Mouse (Mus musculus) kidney, embryonic 14.5 days (tissue): ENCODE measurements around the gene Tsfm. TPM values are rescaled to one million over a fixed set of nuclear protein-coding genes. Genes with fewer than 3 reads are reported as not detected.
A peak's percentile ranks its signal among the peaks of the same experiment; 100 is the strongest.
"Not testable (repeated sequence)": the region's sequence is repeated elsewhere in the genome, so short reads cannot be mapped to it uniquely, and the experiment has no call there.

Source experiments
- ATAC-seq: fragments of 200-750 bp; cut with Nextera tagmentation; 2 replicates; pipeline ENCODE4 v1.8.0; 2017; ENCODE audit warnings: moderate number of reproducible peaks, mild to moderate bottlenecking, moderate TSS enrichment, moderate library complexity; ENCODE audit not compliant: low FRiP score, low TSS enrichment
- H3K27ac ChIP-seq: fragments of 300-500 bp; sonication (generic); 2 replicates; pipeline ENCODE4 v1.5.1; 2014; ENCODE audit warnings: low read depth, mild to moderate bottlenecking, low read length, moderate library complexity, mixed read lengths
- H3K27me3 ChIP-seq: fragments of 300-500 bp; sonication (generic); 2 replicates; pipeline ENCODE4 v1.6.1; 2014; ENCODE audit warnings: mild to moderate bottlenecking, low read length; ENCODE audit not compliant: control insufficient read depth, insufficient read depth
- H3K36me3 ChIP-seq: fragments of 300-500 bp; sonication (generic); 2 replicates; pipeline ENCODE4 v1.6.1; 2014; ENCODE audit warnings: low read length, mixed read lengths; ENCODE audit not compliant: control insufficient read depth, insufficient read depth
- H3K4me1 ChIP-seq: fragments of 300-500 bp; sonication (generic); 2 replicates; pipeline ENCODE4 v1.6.1; 2014; ENCODE audit warnings: low read length, mixed read lengths; ENCODE audit not compliant: control insufficient read depth, insufficient read depth
- H3K4me2 ChIP-seq: fragments of 300-500 bp; sonication (generic); replicated peaks from 2 replicates; pipeline ENCODE4 v1.6.1; 2014; ENCODE audit warnings: low read depth, mild to moderate bottlenecking, low read length
- H3K4me3 ChIP-seq: fragments of 300-500 bp; sonication (generic); 2 replicates; pipeline ENCODE4 v1.5.1; 2014; ENCODE audit warnings: mild to moderate bottlenecking, low read length
- H3K9ac ChIP-seq: fragments of 300-500 bp; sonication (generic); 2 replicates; pipeline ENCODE4 v1.6.1; 2014; ENCODE audit warnings: low read depth, mild to moderate bottlenecking, low read length, moderate library complexity
- H3K9me3 ChIP-seq: fragments of 300-500 bp; sonication (generic); 2 replicates; pipeline ENCODE4 v1.6.1; 2016; ENCODE audit warnings: low read length; ENCODE audit not compliant: control insufficient read depth
- WGBS: fragments of 180-500 bp; shearing (Covaris S2); extraction: QIAGEN DNeasy Blood & Tissue Kit; methylation state at CpG from one replicate; pipeline ENCODE4 v1.1.7; 2014; 5-methylcytosine and 5-hydroxymethylcytosine counted together
- polyA plus RNA-seq: library from polyadenylated mRNA; unstranded; fragments of >200 nt; fragmentation: Nextera tagmentation; extraction: Ambion mirVana; gene quantifications from 2 replicates; pipeline ENCODE4 v1.2.1, GENCODE M21; 2014

Tsfm gene
- polyA plus RNA-seq, 1 experiment from 2014 or later, result 90.5 TPM

DNA sequence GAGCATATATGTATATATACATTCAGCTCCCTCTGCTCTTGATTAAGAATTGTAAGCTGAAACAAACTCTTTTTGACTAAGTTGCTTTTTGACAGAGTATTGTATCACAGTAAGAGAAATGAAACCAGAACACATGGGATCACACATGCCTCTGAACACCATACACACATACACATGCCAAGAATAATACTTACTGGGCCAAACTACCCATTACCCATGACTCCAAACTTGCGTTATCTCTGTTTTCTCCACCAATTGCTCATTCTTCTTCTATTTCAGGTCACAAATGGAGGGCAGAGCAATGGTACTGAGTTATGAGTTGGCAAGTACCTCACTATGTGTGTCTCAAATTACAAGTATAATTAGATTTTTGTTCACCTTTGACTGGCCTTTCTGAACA is 43.3 kb upstream of the Tsfm start:
- WGBS, result 97% methylated on average over 1 of the region's 1 CpGs
- no peak overlapping the region for H3K4me3 ChIP-seq
- H3K9me3 ChIP-seq, result no peaks in the 10 kb centered on the region
- H3K27ac ChIP-seq, result no peak overlapping the region
- H3K9ac ChIP-seq, result no peak overlapping the region
- no peak for ATAC-seq
- H3K4me1 ChIP-seq, result peaks cover 12% of the 10 kb centered on the region
- H3K4me2 ChIP-seq, result no peak overlapping the region
- H3K27me3 ChIP-seq, result peaks cover 31% of the 10 kb centered on the region
- no peaks in the 10 kb centered on the region for H3K36me3 ChIP-seq

DNA sequence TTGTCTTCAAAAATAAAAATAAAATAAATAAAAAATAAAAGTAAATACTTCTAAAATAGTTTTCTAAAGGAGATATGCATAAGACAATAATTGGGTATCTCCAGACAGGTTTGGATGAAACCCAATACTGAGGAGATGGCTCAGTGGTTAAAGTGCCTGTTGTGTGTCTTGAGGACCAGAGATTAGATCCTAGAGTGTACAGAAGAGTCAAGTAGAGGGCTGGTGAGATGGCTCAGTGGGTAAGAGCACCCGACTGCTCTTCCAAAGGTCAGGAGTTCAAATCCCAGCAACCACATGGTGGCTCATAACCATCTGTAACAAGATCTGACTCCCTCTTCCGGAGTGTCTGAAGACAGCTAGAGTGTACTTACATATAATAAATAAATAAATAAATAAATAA is 42.3 kb upstream of the Tsfm start:
- not testable (repeated sequence) for H3K4me3 ChIP-seq, H3K27ac ChIP-seq, H3K9ac ChIP-seq, H3K4me2 ChIP-seq, H3K36me3 ChIP-seq, ATAC-seq, H3K9me3 ChIP-seq
- 74% methylated on average over 2 of the region's 2 CpGs for WGBS
- H3K27me3 ChIP-seq, result peaks cover 21% of the 10 kb centered on the region
- peaks cover 13% of the 10 kb centered on the region for H3K4me1 ChIP-seq

DNA sequence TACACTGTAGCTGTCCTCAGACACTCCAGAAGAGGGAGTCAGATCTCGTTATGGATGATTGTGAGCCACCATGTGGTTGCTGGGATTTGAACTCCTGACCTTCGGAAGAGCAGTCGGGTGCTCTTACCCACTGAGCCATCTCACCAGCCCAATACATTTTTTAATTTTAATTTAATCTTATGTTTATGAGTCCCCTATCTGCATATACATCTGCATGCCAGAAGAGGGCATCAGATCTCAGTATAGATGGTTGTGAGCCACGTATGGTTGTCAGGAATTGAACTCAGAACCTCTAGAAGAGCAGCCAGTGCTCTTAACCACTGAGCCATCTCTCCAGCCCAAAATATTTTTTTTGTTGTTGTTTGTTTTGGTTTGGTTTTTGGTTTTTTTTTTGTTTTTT is 41.6 kb upstream of the Tsfm start:
- peaks cover 15% of the 10 kb centered on the region for H3K36me3 ChIP-seq
- not testable (repeated sequence) for ATAC-seq, H3K9me3 ChIP-seq, H3K4me2 ChIP-seq, H3K27ac ChIP-seq, H3K9ac ChIP-seq, H3K4me3 ChIP-seq
- WGBS, result 92% methylated on average over 4 of the region's 4 CpGs
- peaks cover 15% of the 10 kb centered on the region for H3K27me3 ChIP-seq
- H3K4me1 ChIP-seq, result peaks cover 13% of the 10 kb centered on the region

DNA sequence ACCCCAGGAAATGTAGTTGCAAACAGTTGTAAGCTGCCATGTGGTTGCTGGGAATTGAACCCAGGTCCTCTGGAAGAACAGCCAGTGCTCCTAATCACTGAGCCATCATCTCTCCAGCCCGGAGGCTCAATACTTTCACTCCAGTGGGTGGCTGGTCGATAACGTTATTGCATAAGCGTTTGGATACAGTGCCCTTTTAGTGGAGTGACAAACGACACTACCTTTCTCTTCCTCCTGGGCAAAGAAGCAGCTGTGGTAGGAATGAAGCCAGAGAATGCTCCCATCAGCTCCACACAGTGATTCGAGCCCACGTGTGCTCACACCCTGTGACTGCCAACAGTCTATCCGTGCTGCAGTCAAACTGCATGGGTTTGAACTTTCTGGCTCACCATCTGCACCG is 40.6 kb upstream of the Tsfm start:
- Histone ChIP-seq H3K9ac (peak overlapping the region; percentile 77; the same call in 1 of the 2 replicates), H3K27me3 (peaks cover 4% of the 10 kb centered on the region), H3K4me3 (peak overlapping the region; percentile 69), H3K4me1 (peaks cover 13% of the 10 kb centered on the region), H3K4me2 (peak overlapping the region; percentile 92), H3K27ac (no peak overlapping the region), H3K9me3 (no peaks in the 10 kb centered on the region), H3K36me3 (peaks cover 26% of the 10 kb centered on the region)
- WGBS, result 79% methylated on average over 9 of the region's 9 CpGs
- no peak for ATAC-seq

DNA sequence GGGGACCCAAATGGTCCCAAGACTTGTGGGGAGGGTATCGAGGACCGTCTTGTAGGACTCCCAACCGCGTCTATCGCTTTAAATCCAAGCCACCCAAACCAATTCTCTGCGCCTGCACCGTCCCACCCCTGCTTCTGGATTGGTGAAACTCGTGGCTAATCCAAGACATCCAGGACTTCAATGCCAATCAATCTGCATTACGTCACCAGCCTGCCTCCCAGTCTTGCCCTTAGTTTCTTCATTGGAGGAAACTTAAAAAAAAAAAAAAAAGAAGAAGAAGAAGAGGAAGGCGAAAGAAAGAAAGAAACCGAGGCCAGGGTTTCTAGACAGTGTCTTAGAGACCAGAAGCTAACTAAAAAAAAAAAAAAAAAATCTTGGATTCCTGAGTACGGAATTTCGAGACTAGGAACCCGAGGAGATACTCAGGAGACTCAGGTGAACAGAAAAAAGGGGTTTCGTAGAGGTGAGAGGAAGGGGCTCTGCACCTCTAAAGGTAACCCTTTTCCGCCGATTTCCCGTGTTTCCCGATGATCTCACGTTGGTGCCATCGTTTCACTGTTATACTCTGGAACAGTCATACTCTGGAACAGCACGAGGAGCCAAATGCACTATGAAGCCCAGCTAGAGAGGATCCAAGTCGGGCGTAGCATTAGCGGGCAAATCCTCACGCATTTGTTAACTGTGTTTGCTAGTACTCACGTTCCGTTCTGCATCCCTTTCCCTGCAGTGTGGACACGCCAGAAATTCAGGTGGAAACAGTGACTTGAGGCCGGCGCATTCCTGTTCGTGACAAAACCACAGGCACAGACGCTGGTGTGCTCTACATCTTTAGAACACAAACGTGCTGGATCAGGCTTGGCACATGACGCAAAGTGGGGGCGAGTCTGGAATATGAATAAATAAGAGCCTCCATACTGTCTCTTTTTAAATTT is 39.8 kb upstream of the Tsfm start, which contains the start of gene Tspan31:
TSS of gene Tspan31 (minus strand) at position 75 of the 932 bp plus-strand sequence.
- H3K4me1 ChIP-seq, result peaks cover 13% of the 10 kb centered on the region
- peak within 1 kb of the TSS; percentile 90 for H3K27ac ChIP-seq
- WGBS, result 2% methylated on average over 36 of the region's 36 CpGs
- peak; percentile 90 for ATAC-seq
- peak within 1 kb of the TSS; percentile 69 for H3K4me3 ChIP-seq
- peaks cover 33% of the 10 kb centered on the region for H3K36me3 ChIP-seq
- no peaks in the 10 kb centered on the region; the same call in 1 of the 2 replicates for H3K27me3 ChIP-seq
- H3K9me3 ChIP-seq, result no peaks in the 10 kb centered on the region
- H3K9ac ChIP-seq, result peak within 1 kb of the TSS; percentile 77
- peak within 1 kb of the TSS; percentile 92 for H3K4me2 ChIP-seq

DNA sequence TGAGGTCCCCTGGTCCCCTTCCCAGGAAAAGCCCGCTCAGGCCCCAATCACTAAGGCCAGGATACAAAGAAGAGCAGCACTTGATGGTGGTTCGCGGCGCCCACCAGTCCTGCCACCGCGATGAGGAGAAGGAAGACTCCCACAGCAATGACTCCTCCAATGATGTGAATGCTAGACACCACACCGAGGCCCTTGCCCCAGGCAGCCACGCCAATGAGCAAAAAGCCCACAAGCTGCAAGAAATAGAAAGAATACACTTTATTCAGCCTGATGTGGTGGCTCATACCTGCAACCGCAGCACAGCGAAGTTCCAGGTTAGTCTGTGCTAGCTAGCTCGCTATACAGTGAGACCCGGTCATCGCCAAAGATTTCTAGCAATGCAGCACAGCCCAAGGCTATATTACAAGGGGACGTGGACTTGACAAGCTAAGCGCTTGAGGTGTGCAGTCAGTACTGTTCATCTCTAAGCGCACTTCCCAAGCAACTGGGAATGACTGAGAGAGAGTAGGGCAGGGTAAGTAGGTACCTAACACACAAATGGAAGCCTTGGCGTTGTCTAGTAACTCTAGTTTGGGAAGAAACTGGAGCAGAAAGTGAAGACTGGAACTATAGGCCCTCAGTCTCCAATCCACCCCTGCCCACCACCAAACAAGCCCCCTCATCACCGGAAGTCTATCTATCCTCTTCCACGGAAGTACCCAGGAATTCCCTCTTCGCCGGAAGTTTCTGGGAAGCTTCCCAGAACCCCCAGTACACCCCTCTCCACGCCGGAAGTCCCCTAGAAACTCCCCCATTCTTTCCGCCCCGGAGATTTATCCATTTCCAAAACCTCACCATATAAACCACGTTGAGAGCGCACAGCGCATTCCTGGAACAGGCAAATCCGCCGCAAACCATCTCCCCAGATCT is 38.9 kb upstream of the Tsfm start:
- Histone ChIP-seq H3K27ac (peak overlapping the region; percentile 90), H3K4me3 (peak overlapping the region; percentile 69), H3K9me3 (no peaks in the 10 kb centered on the region), H3K36me3 (peaks cover 43% of the 10 kb centered on the region), H3K4me1 (peaks cover 13% of the 10 kb centered on the region), H3K9ac (peak overlapping the region; percentile 77), H3K4me2 (peak overlapping the region; percentile 92), H3K27me3 (no peaks in the 10 kb centered on the region)
- 5% methylated on average over 30 of the region's 30 CpGs for WGBS
- peak; percentile 61 for ATAC-seq

DNA sequence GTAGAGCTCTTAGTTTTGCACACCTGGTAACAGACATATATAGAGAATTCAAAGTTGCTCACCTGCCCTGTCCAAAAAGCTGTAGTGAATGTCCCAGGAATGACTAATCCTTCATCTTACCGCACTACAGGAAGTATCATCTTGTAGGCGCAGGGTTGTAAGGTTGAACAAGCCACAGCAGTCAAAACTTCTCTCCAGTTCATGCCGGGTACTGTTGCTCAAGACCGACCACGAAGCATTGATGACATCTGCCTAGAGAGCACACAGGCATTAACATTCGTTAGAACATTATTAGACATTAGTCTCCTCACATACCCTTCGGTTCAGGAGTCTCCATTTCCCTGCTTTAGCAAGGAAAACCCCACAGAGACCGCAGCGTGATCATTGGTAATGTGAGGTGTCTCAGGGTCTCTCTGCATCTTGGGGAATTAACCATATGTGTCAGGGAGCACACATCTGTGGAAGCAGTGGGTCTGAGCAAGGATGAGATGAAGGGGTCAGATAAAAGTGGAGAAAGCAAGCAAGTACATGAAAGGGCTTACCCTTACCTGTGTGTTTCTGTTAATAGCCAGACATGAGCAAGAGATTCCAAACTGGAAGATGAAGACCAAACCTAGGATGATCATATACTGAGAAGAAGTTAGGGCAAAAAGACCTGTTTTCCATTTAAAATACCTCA is 37.9 kb upstream of the Tsfm start:
- Histone ChIP-seq H3K4me1 (peaks cover 13% of the 10 kb centered on the region), H3K9ac (peak overlapping the region; percentile 77; the same call in 1 of the 2 replicates), H3K36me3 (peaks cover 43% of the 10 kb centered on the region), H3K27ac (no peak overlapping the region), H3K9me3 (no peaks in the 10 kb centered on the region), H3K4me2 (peak overlapping the region; percentile 92), H3K4me3 (peak overlapping the region; percentile 69), H3K27me3 (no peaks in the 10 kb centered on the region)
- 78% methylated on average over 9 of the region's 9 CpGs for WGBS
- ATAC-seq, result no peak

DNA sequence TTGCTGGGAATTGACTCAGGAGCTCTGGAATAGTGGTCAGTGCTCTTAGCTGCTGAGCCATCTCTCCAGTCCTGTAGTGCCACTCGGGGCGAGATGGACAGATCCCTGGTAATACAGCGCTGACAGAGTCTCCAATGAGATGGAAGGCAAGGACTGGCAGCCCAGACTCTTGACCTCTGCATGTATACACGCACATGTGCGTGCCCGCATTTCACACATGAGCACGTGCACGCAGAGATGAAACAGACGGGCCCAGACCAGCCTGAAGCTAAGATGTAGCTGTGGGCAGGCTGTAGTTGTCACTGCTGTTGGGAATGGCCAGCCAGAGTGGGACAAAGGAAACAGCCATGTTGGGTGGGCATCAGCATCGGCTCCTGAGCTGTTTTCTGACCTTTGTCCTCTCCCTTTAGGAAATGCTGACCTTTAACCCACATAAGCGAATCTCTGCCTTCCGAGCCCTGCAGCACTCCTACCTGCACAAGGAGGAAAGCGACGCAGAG is 35.9 kb upstream of the Tsfm start:
- 91% methylated on average over 14 of the region's 14 CpGs for WGBS
- no peak overlapping the region for H3K4me2 ChIP-seq
- no peak for ATAC-seq
- peaks cover 43% of the 10 kb centered on the region for H3K36me3 ChIP-seq
- no peak overlapping the region for H3K4me3 ChIP-seq
- no peak overlapping the region for H3K27ac ChIP-seq
- H3K4me1 ChIP-seq, result peaks cover 16% of the 10 kb centered on the region
- no peaks in the 10 kb centered on the region for H3K27me3 ChIP-seq
- no peaks in the 10 kb centered on the region for H3K9me3 ChIP-seq
- H3K9ac ChIP-seq, result no peak overlapping the region
